In genomic region chr16:44484079-44484478, GRCm38 (mm10) we compare ENCODE assay signal across 8 mouse cellular contexts.
DNase-seq lines count a peak whose midpoint lies in the region; ATAC-seq and TF ChIP-seq lines count a peak whose summit lies in the region.

No protein-coding gene starts in this region.

- peaks cover 59% of the 10 kb centered on the region for H3K36me3 ChIP-seq in embryonic facial prominence, embryonic 14.5 days (ENCODE audit: control insufficient read depth, insufficient read depth, low read length)
- H3K36me3 ChIP-seq in midbrain, embryonic 11.5 days (ENCODE audit: control insufficient read depth, insufficient read depth, low read length), result peaks cover 18% of the 10 kb centered on the region; the same call in 1 of the 2 replicates

- intact Hi-C loops in left cerebral cortex, adult 2 months (cut with DNase I), result loop anchor here (2.0 to 10.0 kb wide), 3 partner anchors 75 to 611 kb away; partner anchors contain the start of genes Boc and Ccdc80

- no peaks in the 10 kb centered on the region for H3K9me3 ChIP-seq in embryonic facial prominence, embryonic 14.5 days (ENCODE audit: control insufficient read depth, low read length)
- no peaks in the 10 kb centered on the region for H3K9me3 ChIP-seq in midbrain, embryonic 11.5 days (ENCODE audit: control insufficient read depth, low read length)

- peak overlapping the region; percentile 9; the same call in 1 of the 2 replicates for H3K27ac ChIP-seq in embryonic facial prominence, embryonic 14.5 days (replicated peaks; ENCODE audit: low read depth, low read length)
- H3K27ac ChIP-seq in left cerebral cortex, adult 2 months, result no peak overlapping the region
- no peak overlapping the region for H3K27ac ChIP-seq in midbrain, embryonic 11.5 days (ENCODE audit: low read depth, low read length)

- H3K4me1 ChIP-seq in embryonic facial prominence, embryonic 14.5 days (ENCODE audit: control insufficient read depth, insufficient read depth, low read length), result no peaks in the 10 kb centered on the region
- H3K4me1 ChIP-seq in midbrain, embryonic 11.5 days (ENCODE audit: control insufficient read depth, insufficient read depth, low read length), result peaks cover 5% of the 10 kb centered on the region; the same call in 1 of the 2 replicates

- no peak for ATAC-seq in cerebellum, adult (ENCODE audit: insufficient number of reproducible peaks, low FRiP score, low TSS enrichment)
- ATAC-seq in embryonic facial prominence, embryonic 14.5 days (ENCODE audit: low read depth), result no peak
- no peak for ATAC-seq in midbrain, embryonic 11.5 days (ENCODE audit: low FRiP score)

- no peaks in the 10 kb centered on the region for H3K27me3 ChIP-seq in embryonic facial prominence, embryonic 14.5 days (replicated peaks; ENCODE audit: control insufficient read depth, insufficient read depth, low read length)
- H3K27me3 ChIP-seq in midbrain, embryonic 11.5 days (ENCODE audit: control insufficient read depth, insufficient read depth, low read length), result no peaks in the 10 kb centered on the region

- TF ChIP-seq CTCF in left cerebral cortex, adult 2 months (IDR thresholded peaks at IDR 0.05), result peak; percentile 100

- no peak overlapping the region for H3K4me3 ChIP-seq in embryonic facial prominence, embryonic 14.5 days (ENCODE audit: low read depth, low read length)
- no peak overlapping the region for H3K4me3 ChIP-seq in left cerebral cortex, adult 2 months
- no peak overlapping the region for H3K4me3 ChIP-seq in midbrain, embryonic 11.5 days (ENCODE audit: low read depth, low read length)

- no peak overlapping the region for H3K4me2 ChIP-seq in embryonic facial prominence, embryonic 14.5 days (ENCODE audit: low read depth, low read length)
- H3K4me2 ChIP-seq in midbrain, embryonic 11.5 days, result no peak overlapping the region

- peak; percentile 81 for DNase-seq in cerebellum, adult 11 months
- peak; percentile 86 for DNase-seq in adrenal gland, postnatal 25 days
- peak; percentile 85 for DNase-seq in embryonic facial prominence, embryonic 14.5 days (ENCODE audit: low spot score)
- DNase-seq in heart, postnatal 4 days, result peak; percentile 89
- peak; percentile 83 to 89 for DNase-seq in left cerebral cortex, adult 2 months (ENCODE audit: extremely low spot score in 1 of 2, low spot score in 2 of 2)
- DNase-seq in midbrain, embryonic 11.5 days (ENCODE audit: low spot score, missing footprints), result peak; percentile 99
- peak; percentile 53 to 75 for DNase-seq in spleen, postnatal 10 days (ENCODE audit: low spot score in 2 of 2)

- no peak overlapping the region for H3K9ac ChIP-seq in embryonic facial prominence, embryonic 14.5 days (ENCODE audit: low read depth, low read length)
- H3K9ac ChIP-seq in midbrain, embryonic 11.5 days (ENCODE audit: low read length), result no peak overlapping the region

- WGBS in embryonic facial prominence, embryonic 14.5 days, result 8% methylated on average over 7 of the region's 7 CpGs
- 9% methylated on average over 7 of the region's 7 CpGs for WGBS in midbrain, embryonic 11.5 days
